ENCODE assay signal across 26 mouse cellular contexts in the genomic region with DNA sequence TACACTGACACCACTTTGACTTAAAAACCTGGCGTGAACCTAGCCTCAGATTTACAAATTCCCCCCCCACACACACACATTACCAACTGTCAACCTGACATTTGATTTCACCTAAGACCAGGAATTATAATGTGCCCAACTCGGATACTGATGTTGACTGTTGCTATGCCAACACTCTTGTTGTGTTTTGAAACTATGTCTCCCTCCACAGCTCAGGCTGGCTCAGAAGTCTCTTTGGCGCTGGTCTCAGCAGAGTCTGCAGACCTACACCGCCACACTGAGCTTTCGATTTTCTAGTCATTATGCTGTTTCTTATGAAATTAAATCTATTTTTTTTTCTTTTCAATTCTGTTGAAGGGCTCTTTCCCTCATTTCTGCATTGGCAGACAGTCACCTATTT. TPM values are rescaled to one million over a fixed set of nuclear protein-coding genes. Genes with fewer than 3 reads are reported as not detected.
DNase-seq lines count a peak whose midpoint lies in the region; ATAC-seq and TF ChIP-seq lines count a peak whose summit lies in the region.
"Had no signal": no experiment of that assay in that cellular context is flagged by ENCODE, and none has a peak within 500 bp of the region (broad histone marks: within the 10 kb centered on the region; RNA-seq: fewer than 3 reads in every experiment).

No protein-coding gene starts in this region.

- H3K9me3 ChIP-seq in forebrain, postnatal 0 days (ENCODE audit: low read length) = no peaks in the 10 kb centered on the region
- no peaks in the 10 kb centered on the region for H3K9me3 ChIP-seq in forebrain, embryonic 10.5 days
- H3K9me3 ChIP-seq: limb, embryonic 10.5 days had no signal

- peak; percentile 2 to 28 for DNase-seq in adrenal gland, adult (ENCODE audit: inconsistent age in 2 of 2, low spot score in 1 of 2)
- DNase-seq in adrenal gland, postnatal 4 days (ENCODE audit: low spot score in 2 of 2) = no peak
- DNase-seq in forebrain, postnatal 0 days = no peak
- no peak for DNase-seq in forebrain, embryonic 10.5 days (ENCODE audit: extremely low spot score, low spot score)
- DNase-seq in liver, adult 2 months (ENCODE audit: extremely low read depth, low read depth, low spot score) = peak; percentile 47
- DNase-seq in liver = no peak
- DNase-seq in right cerebral cortex, postnatal 25 days = peak; percentile 2
- no peak for DNase-seq in right cerebral cortex, postnatal 10 days (ENCODE audit: low spot score in 2 of 2)
- DNase-seq: adrenal gland, postnatal 25 days; cerebellum, adult 11-12 months; gastrocnemius, postnatal 10 days; heart, adult 18-20 months; kidney, adult 9 months; kidney, postnatal 14 days; liver, postnatal 0 days; spleen, adult 18-20 months had no signal

- H3K4me2 ChIP-seq in forebrain, postnatal 0 days (ENCODE audit: low read depth) = no peak overlapping the region
- H3K4me2 ChIP-seq: liver, embryonic 11.5 days had no signal

- TF ChIP-seq POLR2A in liver, adult 2 months (IDR thresholded peaks at IDR 0.05; ENCODE audit: extremely low read depth, insufficient read depth, low read length) = no peak

- no peak for TF ChIP-seq CTCF in forebrain, postnatal 0 days (IDR thresholded peaks at IDR 0.05; ENCODE audit: low read depth)
- TF ChIP-seq CTCF in liver, adult 2 months (IDR thresholded peaks at IDR 0.05; ENCODE audit: low read depth, low read length) = no peak

- no peak overlapping the region for H3K27ac ChIP-seq in forebrain, postnatal 0 days (ENCODE audit: low read depth, low read length)
- no peak overlapping the region for H3K27ac ChIP-seq in forebrain, embryonic 10.5 days
- H3K27ac ChIP-seq in liver, adult 2 months (replicated peaks; ENCODE audit: insufficient read depth, low read depth, low read length) = no peak overlapping the region
- H3K27ac ChIP-seq: limb, embryonic 10.5 days; macrophage had no signal

- no peaks in the 10 kb centered on the region for H3K79me2 ChIP-seq in liver, adult 2 months (ENCODE audit: control insufficient read depth, insufficient read depth, low read length)

- no peaks in the 10 kb centered on the region for H3K27me3 ChIP-seq in forebrain, postnatal 0 days (ENCODE audit: insufficient read depth, low read length)
- no peaks in the 10 kb centered on the region; the same call in 1 of the 2 replicates for H3K27me3 ChIP-seq in forebrain, embryonic 10.5 days (ENCODE audit: poor library complexity, severe bottlenecking)
- no peaks in the 10 kb centered on the region for H3K27me3 ChIP-seq in liver, adult 2 months (ENCODE audit: control insufficient read depth, insufficient read depth, low read length)

- H3K36me3 ChIP-seq in forebrain, postnatal 0 days (ENCODE audit: insufficient read depth) = no peaks in the 10 kb centered on the region
- H3K36me3 ChIP-seq in forebrain, embryonic 10.5 days (replicated peaks) = no peaks in the 10 kb centered on the region
- H3K36me3 ChIP-seq in liver, adult 2 months (ENCODE audit: control insufficient read depth, insufficient read depth, low read length) = no peaks in the 10 kb centered on the region
- H3K36me3 ChIP-seq: limb, embryonic 10.5 days had no signal

- peak; percentile 48; the same call in 1 of the 2 replicates for ATAC-seq in forebrain, postnatal 0 days
- ATAC-seq: activated CD4-positive, CD25-positive, alpha-beta regulatory T cell, adult 4 months; hindbrain, embryonic 16.5 days; intestine, embryonic 16.5 days; liver, postnatal 0 days had no signal

- 47% methylated on average over 5 of the region's 5 CpGs for WGBS in forebrain, postnatal 0 days
- WGBS in forebrain, embryonic 10.5 days = 85% methylated on average over 5 of the region's 5 CpGs
- WGBS in liver, adult 2 months = 40% methylated on average over 5 of the region's 5 CpGs

- H3K9ac ChIP-seq in forebrain, postnatal 0 days = no peak overlapping the region
- no peak overlapping the region for H3K9ac ChIP-seq in liver, adult 2 months (ENCODE audit: low read depth, low read length)
- H3K9ac ChIP-seq: liver, postnatal 0 days had no signal

- H3K4me3 ChIP-seq in forebrain, postnatal 0 days (ENCODE audit: low read depth, low read length) = no peak overlapping the region
- no peak overlapping the region for H3K4me3 ChIP-seq in forebrain, embryonic 10.5 days
- H3K4me3 ChIP-seq in liver, adult 2 months (ENCODE audit: insufficient read depth, low read depth, low read length) = no peak overlapping the region
- H3K4me3 ChIP-seq: limb, embryonic 10.5 days had no signal

- no peaks in the 10 kb centered on the region for H3K4me1 ChIP-seq in forebrain, postnatal 0 days (ENCODE audit: insufficient read depth)
- H3K4me1 ChIP-seq in forebrain, embryonic 10.5 days = peaks cover 15% of the 10 kb centered on the region
- peaks cover 10% of the 10 kb centered on the region for H3K4me1 ChIP-seq in liver, adult 2 months (ENCODE audit: control insufficient read depth, insufficient read depth, low read length)

RNA-seq across cellular contexts. Expression of gene Rsph1, which starts 14.5 kb away (rescaled TPM):
- total RNA-seq in adrenal gland, postnatal 4 days (2021) = 1 to 10 TPM; 5.5 TPM
- total RNA-seq in forebrain, postnatal 0 days (2014; rRNA removed) = 2.8 and 6.0 TPM in 2 replicates
- polyA plus RNA-seq in forebrain, postnatal 0 days (2015; fragmentation: Nextera tagmentation; extraction: Ambion mirVana) = 6.9 and 11.3 TPM in 2 replicates
- polyA plus RNA-seq in forebrain, embryonic 10.5 days (2016; fragmentation: Nextera tagmentation; extraction: Ambion mirVana) = 3.5 and 4.3 TPM in 2 replicates
- not detected in 2 replicates for total RNA-seq in liver, adult 2 months (2014; rRNA removed)
- polyA plus RNA-seq in liver, adult 2 months (2012; rRNA removed) = not detected in 2 replicates
- total RNA-seq: monocyte, adult 5-6 weeks had no signal

RNA-seq across cellular contexts. Expression of gene Slc37a1, which starts 23.9 kb away (rescaled TPM):
- 10 to 100 TPM; 14.2 to 14.9 TPM for total RNA-seq in adrenal gland, postnatal 4 days (2021)
- 10.0 and 15.3 TPM in 2 replicates for total RNA-seq in forebrain, postnatal 0 days (2014; rRNA removed)
- polyA plus RNA-seq in forebrain, postnatal 0 days (2015; fragmentation: Nextera tagmentation; extraction: Ambion mirVana) = 4.7 and 6.7 TPM in 2 replicates
- polyA plus RNA-seq in forebrain, embryonic 10.5 days (2016; fragmentation: Nextera tagmentation; extraction: Ambion mirVana) = 4.5 and 6.7 TPM in 2 replicates
- total RNA-seq in liver, adult 2 months (2014; rRNA removed) = 1.4 and 3.6 TPM in 2 replicates
- polyA plus RNA-seq in liver, adult 2 months (2012; rRNA removed) = 1.8 and 4.7 TPM in 2 replicates

RNA-seq across cellular contexts. Expression of gene Ubash3a, which starts 55.0 kb away (rescaled TPM):
- total RNA-seq in adrenal gland, postnatal 4 days (2021) = under 1 TPM; 0.11 to 0.23 TPM
- 0.14 and 0.54 TPM in 2 replicates for total RNA-seq in forebrain, postnatal 0 days (2014; rRNA removed)
- not detected in 2 replicates for polyA plus RNA-seq in forebrain, postnatal 0 days (2015; fragmentation: Nextera tagmentation; extraction: Ambion mirVana)
- 0.39 and 0.42 TPM in 2 replicates for polyA plus RNA-seq in forebrain, embryonic 10.5 days (2016; fragmentation: Nextera tagmentation; extraction: Ambion mirVana)
- 0.09 and 0.20 TPM in 2 replicates for total RNA-seq in liver, adult 2 months (2014; rRNA removed)
- 0.26 and 0.31 TPM in 2 replicates for polyA plus RNA-seq in liver, adult 2 months (2012; rRNA removed)
- total RNA-seq: adrenal gland, postnatal 25 days; gastrocnemius, postnatal 10 days; left cerebral cortex, adult 8-10 months had no signal
- polyA plus RNA-seq: cortical plate, adult 2 months; frontal cortex, adult 2 months; hindbrain, embryonic 16.5 days had no signal

Comparison
In these comparisons a context has a peak if more than half of its experiments do, and no peak if none do; other contexts are left out.
1. DNase-seq: peak in adrenal gland, adult (2 of 2), liver, adult 2 months (single experiment) and right cerebral cortex, postnatal 25 days (single experiment); none in adrenal gland, postnatal 4 days (0 of 2), forebrain, postnatal 0 days (single experiment), forebrain, embryonic 10.5 days (single experiment), liver (single experiment) and right cerebral cortex, postnatal 10 days (0 of 2).